Mouse (Mus musculus) limb, embryonic 14.5 days (tissue): ENCODE measurements at regions not wholly inside any gene's neighbourhood (a gene's known extent, or its start where the extent isn't known, plus 50 kb on each side); places are given as distances from the start of the nearest gene placed in this dataset.
"Not testable (repeated sequence)": the region's sequence is repeated elsewhere in the genome, so short reads cannot be mapped to it uniquely, and the experiment has no call there.

Source experiments
- ATAC-seq: fragments of 200-750 bp; cut with Nextera tagmentation; 2 replicates; pipeline ENCODE4 v1.8.0; 2017; ENCODE audit warnings: low read depth, moderate number of reproducible peaks, moderate TSS enrichment; ENCODE audit not compliant: low FRiP score
- DNase-seq: peaks from one replicate; pipeline ENCODE4 v3.0.0-alpha.2; 2015; ENCODE audit warnings: low spot score
- H3K27ac ChIP-seq: fragments of 300-500 bp; sonication (generic); replicated peaks from 2 replicates; pipeline ENCODE4 v1.5.1; 2014; ENCODE audit warnings: low read depth, mild to moderate bottlenecking, low read length, moderate library complexity, mixed read lengths
- H3K27me3 ChIP-seq: fragments of 300-500 bp; sonication (generic); 2 replicates; pipeline ENCODE4 v1.6.1; 2014; ENCODE audit warnings: low read length, mixed read lengths; ENCODE audit not compliant: control insufficient read depth, insufficient read depth
- H3K36me3 ChIP-seq: fragments of 300-500 bp; sonication (generic); 2 replicates; pipeline ENCODE4 v1.6.1; 2014; ENCODE audit warnings: mild to moderate bottlenecking, low read length, moderate library complexity, mixed read lengths; ENCODE audit not compliant: control insufficient read depth, insufficient read depth
- H3K4me1 ChIP-seq: fragments of 300-500 bp; sonication (generic); 2 replicates; pipeline ENCODE4 v1.6.1; 2014; ENCODE audit warnings: antibody characterized with exemption, low read length, mixed read lengths; ENCODE audit not compliant: control insufficient read depth, insufficient read depth
- H3K4me2 ChIP-seq: fragments of 300-500 bp; sonication (generic); replicated peaks from 2 replicates; pipeline ENCODE4 v1.6.1; 2014; ENCODE audit warnings: low read depth, mild to moderate bottlenecking, low read length, moderate library complexity; ENCODE audit not compliant: severe bottlenecking
- H3K4me3 ChIP-seq: fragments of 300-500 bp; sonication (generic); replicated peaks from 2 replicates; pipeline ENCODE4 v1.5.1; 2014; ENCODE audit warnings: low read length
- H3K9ac ChIP-seq: fragments of 300-500 bp; sonication (generic); 2 replicates; pipeline ENCODE4 v1.6.1; 2014; ENCODE audit warnings: mild to moderate bottlenecking, low read depth, low read length, moderate library complexity; ENCODE audit not compliant: severe bottlenecking
- H3K9me3 ChIP-seq: fragments of 300-500 bp; sonication (generic); 2 replicates; pipeline ENCODE4 v1.6.1; 2016; ENCODE audit warnings: low read length; ENCODE audit not compliant: control insufficient read depth
- POLR2A ChIP-seq: fragments of 200-500 bp; IDR thresholded peaks from 2 replicates; pipeline ENCODE4 v1.8.0; 2012; ENCODE audit warnings: inconsistent platforms, mild to moderate bottlenecking, moderate library complexity, borderline replicate concordance; ENCODE audit not compliant: insufficient read depth, insufficient read length; ENCODE audit errors: extremely low read depth
- WGBS: fragments of 180-500 bp; shearing (Covaris S2); extraction: QIAGEN DNeasy Blood & Tissue Kit; methylation state at CpG from one replicate; pipeline ENCODE4 v1.1.7; 2014; 5-methylcytosine and 5-hydroxymethylcytosine counted together

DNA sequence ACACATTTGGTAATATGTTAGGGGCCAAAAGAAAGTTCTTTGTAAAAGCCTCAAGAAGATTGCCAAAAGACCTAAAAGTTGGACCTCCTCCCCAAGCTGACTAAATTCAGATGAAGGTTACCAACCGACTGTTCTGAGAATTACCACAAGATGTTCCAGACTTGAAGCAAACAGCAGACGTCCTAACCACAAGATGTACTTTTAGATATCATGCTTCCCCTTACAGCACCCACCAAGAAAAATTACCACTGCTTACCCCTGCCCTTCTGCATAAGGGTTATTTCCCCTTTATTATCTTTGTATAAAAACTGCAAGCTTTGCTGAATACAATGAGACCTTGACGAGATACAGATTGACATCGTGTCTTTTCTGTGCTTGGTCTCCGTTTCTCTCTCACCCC is 121.6 kb upstream of the Cst10 start:
- no peak for DNase-seq

DNA sequence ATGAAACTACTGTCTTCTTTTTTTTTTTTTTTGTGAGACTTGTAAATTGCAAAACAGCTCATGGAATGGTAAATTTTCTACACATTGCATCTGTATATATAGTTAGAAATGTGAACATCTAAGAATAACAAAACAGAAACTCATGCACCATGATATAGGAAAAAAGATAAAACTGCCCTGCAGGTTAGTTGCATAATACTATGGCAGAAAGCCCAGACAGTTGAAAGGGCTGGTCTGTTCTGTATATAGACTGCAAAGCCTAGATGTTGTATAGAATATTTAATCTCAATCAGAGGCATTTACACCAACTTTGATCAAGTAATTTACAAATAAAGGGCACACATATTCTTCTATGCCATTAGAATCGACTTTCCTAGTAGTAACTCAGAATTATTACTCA is 120.7 kb upstream of the Cst10 start:
- no peaks in the 10 kb centered on the region for H3K27me3 ChIP-seq
- TF ChIP-seq POLR2A = no peak
- no peaks in the 10 kb centered on the region for H3K36me3 ChIP-seq
- H3K9ac ChIP-seq = no peak overlapping the region
- H3K4me1 ChIP-seq = no peaks in the 10 kb centered on the region
- DNase-seq (no peak), ATAC-seq (no peak)
- H3K4me3 ChIP-seq = no peak overlapping the region
- WGBS = 71% methylated on average over 1 of the region's 1 CpGs
- no peak overlapping the region for H3K27ac ChIP-seq
- no peaks in the 10 kb centered on the region for H3K9me3 ChIP-seq
- H3K4me2 ChIP-seq = no peak overlapping the region

More for the DNA sequence above, 121.6 kb upstream of the Cst10 start:
- H3K4me1 ChIP-seq = no peaks in the 10 kb centered on the region
- WGBS = 84% methylated on average over 5 of the region's 5 CpGs
- no peak overlapping the region for H3K4me3 ChIP-seq
- H3K4me2 ChIP-seq = no peak overlapping the region
- H3K27me3 ChIP-seq = no peaks in the 10 kb centered on the region
- no peak for TF ChIP-seq POLR2A
- H3K27ac ChIP-seq = no peak overlapping the region
- no peak overlapping the region for H3K9ac ChIP-seq
- ATAC-seq = no peak
- H3K36me3 ChIP-seq = no peaks in the 10 kb centered on the region
- no peaks in the 10 kb centered on the region for H3K9me3 ChIP-seq

DNA sequence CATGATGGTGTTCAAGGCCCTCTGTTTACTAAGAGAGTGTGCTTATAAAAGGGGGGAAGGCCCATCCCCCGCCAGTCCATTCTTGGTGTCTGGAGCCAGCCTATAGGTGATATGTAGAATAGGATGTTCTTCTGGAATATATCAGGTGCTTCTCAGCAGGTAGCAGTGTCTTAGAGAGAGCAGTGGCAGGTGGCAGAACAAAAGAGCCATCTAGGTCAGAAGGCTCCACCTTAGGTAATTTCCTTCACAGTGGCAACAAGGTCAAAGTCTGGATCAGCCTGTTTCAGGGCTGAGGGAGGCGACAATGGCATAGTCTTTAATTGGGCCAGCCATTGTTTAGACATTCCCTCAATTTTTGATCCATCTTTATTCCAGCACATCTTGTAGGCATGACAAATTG is 107.9 kb upstream of the Cst10 start:
- not testable (repeated sequence) for DNase-seq

DNA sequence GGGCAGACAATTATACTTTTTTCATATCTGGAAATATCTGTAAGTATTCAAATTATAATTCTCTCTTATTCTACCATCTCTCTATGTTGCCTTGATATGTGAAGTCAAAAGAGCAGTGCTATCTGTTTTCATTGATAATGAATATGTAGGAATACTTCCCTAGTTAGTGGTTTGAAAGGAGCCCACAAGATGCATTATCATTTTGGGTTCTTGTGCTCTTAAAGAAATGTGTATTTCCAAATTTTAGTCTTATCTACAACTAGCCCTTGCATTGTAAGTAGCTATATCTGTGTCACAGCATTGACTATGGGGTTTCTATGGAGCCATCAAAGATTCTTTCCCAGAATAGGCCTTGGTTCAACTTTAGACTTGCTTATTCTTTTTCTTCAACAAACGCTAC is 99.3 kb upstream of the Cst10 start:
- Histone ChIP-seq H3K4me3 (no peak overlapping the region), H3K9me3 (0 out of 2 replicates have a peak, but pooled peaks cover 11% of the 10 kb centered on the region), H3K27me3 (no peaks in the 10 kb centered on the region), H3K36me3 (no peaks in the 10 kb centered on the region), H3K4me2 (no peak overlapping the region), H3K27ac (no peak overlapping the region), H3K9ac (no peak overlapping the region), H3K4me1 (no peaks in the 10 kb centered on the region)
- WGBS = 81% methylated on average over 1 of the region's 1 CpGs
- ATAC-seq (no peak), DNase-seq (no peak)
- no peak for TF ChIP-seq POLR2A

More for the DNA sequence above, 107.9 kb upstream of the Cst10 start:
- 86% methylated on average over 2 of the region's 2 CpGs for WGBS
- not testable (repeated sequence) for H3K4me3 ChIP-seq, H3K4me2 ChIP-seq, H3K9me3 ChIP-seq, ATAC-seq, H3K9ac ChIP-seq, H3K27me3 ChIP-seq, H3K27ac ChIP-seq, H3K4me1 ChIP-seq, H3K36me3 ChIP-seq

DNA sequence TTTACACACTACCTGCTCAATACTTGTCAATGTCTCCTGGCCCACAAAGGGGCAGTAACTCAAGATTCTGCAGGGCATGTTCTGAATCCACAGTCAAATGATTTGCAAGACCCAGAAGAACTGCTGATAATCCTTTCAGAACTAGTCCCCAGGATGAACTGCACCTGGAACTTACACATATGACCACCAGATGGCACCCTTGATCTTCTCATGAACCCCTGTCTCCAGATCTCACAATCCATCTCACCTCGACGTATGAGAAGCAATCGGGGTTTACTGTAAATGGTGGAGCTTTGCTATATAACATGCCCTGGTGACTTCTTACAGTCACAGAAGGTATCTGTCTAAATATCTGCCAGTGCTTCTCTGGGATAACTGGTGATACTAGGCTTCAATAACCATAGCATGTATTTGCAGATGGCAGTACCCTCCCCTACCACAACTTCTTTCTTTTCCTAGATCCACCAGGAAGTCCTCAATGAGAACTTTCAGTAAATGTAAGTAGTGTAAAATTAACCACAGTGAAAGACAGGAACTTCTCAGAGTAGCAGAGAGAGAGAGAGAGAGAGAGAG is 54.5 kb upstream of the Cst10 start:
- no peak overlapping the region for H3K4me2 ChIP-seq
- H3K9me3 ChIP-seq = no peaks in the 10 kb centered on the region
- 3% methylated on average over 3 of the region's 3 CpGs for WGBS
- ATAC-seq (peak; percentile 70; the same call in 1 of the 2 replicates), DNase-seq (peak; percentile 61)
- no peak overlapping the region for H3K9ac ChIP-seq
- H3K4me3 ChIP-seq = no peak overlapping the region
- H3K27ac ChIP-seq = no peak overlapping the region
- no peaks in the 10 kb centered on the region for H3K4me1 ChIP-seq
- no peaks in the 10 kb centered on the region for H3K27me3 ChIP-seq
- no peaks in the 10 kb centered on the region for H3K36me3 ChIP-seq
- TF ChIP-seq POLR2A = no peak
